Mouse (Mus musculus): Measurements from ENCODE around the gene Thap4. TPM values are rescaled to one million over a fixed set of nuclear protein-coding genes. Genes with fewer than 3 reads are reported as not detected.

Thap4 gene
- total RNA-seq, 1 experiment from 2014 or later = 6.8 TPM

GRCm38 (mm10) chr1:93751290-93751689 lies 3.4 kb downstream of the Thap4 start, which contains the start of gene Atg4b:
TSS of gene Atg4b (plus strand) at chr1:93751500.
- ATAC-seq (replicated peaks; ENCODE audit: insufficient number of reproducible peaks, low FRiP score, low TSS enrichment, poor library complexity, severe bottlenecking) = no peak

GRCm38 (mm10) chr1:93748539-93748938 lies 6.1 kb downstream of the Thap4 start:
- ATAC-seq (replicated peaks; ENCODE audit: insufficient number of reproducible peaks, low FRiP score, low TSS enrichment, poor library complexity, severe bottlenecking) = no peak

- 0 out of 2 replicates have a peak, but pooled peaks have one; percentile 14 for ATAC-seq (replicated peaks; ENCODE audit: insufficient number of reproducible peaks, low FRiP score, low TSS enrichment, poor library complexity, severe bottlenecking)
These were observed 8.5 kb downstream of the Thap4 start for GRCm38 (mm10) chr1:93746179-93746578.

- ATAC-seq (replicated peaks; ENCODE audit: insufficient number of reproducible peaks, low FRiP score, low TSS enrichment, poor library complexity, severe bottlenecking) = no peak
These were observed 11.8 kb downstream of the Thap4 start for GRCm38 (mm10) chr1:93742910-93743309.

GRCm38 (mm10) chr1:93741987-93742386 lies 12.7 kb downstream of the Thap4 start:
- ATAC-seq (replicated peaks; ENCODE audit: insufficient number of reproducible peaks, low FRiP score, low TSS enrichment, poor library complexity, severe bottlenecking) = no peak

GRCm38 (mm10) chr1:93740671-93741070 lies 14.0 kb downstream of the Thap4 start:
- no peak for ATAC-seq (replicated peaks; ENCODE audit: insufficient number of reproducible peaks, low FRiP score, low TSS enrichment, poor library complexity, severe bottlenecking)

- no peak for ATAC-seq (replicated peaks; ENCODE audit: insufficient number of reproducible peaks, low FRiP score, low TSS enrichment, poor library complexity, severe bottlenecking)
These were observed 17.0 kb downstream of the Thap4 start for GRCm38 (mm10) chr1:93737711-93738110.

- no peak for ATAC-seq (replicated peaks; ENCODE audit: insufficient number of reproducible peaks, low FRiP score, low TSS enrichment, poor library complexity, severe bottlenecking)
These were observed 18.8 kb downstream of the Thap4 start for GRCm38 (mm10) chr1:93735859-93736258.

GRCm38 (mm10) chr1:93731880-93732281 lies 22.8 kb downstream of the Thap4 start:
- ATAC-seq (replicated peaks; ENCODE audit: insufficient number of reproducible peaks, low FRiP score, low TSS enrichment, poor library complexity, severe bottlenecking) = no peak

GRCm38 (mm10) chr1:93731103-93731502 lies 23.6 kb downstream of the Thap4 start:
- ATAC-seq (replicated peaks; ENCODE audit: insufficient number of reproducible peaks, low FRiP score, low TSS enrichment, poor library complexity, severe bottlenecking) = no peak

GRCm38 (mm10) chr1:93726974-93727373 lies 27.7 kb downstream of the Thap4 start:
- ATAC-seq (replicated peaks; ENCODE audit: insufficient number of reproducible peaks, low FRiP score, low TSS enrichment, poor library complexity, severe bottlenecking) = peak; percentile 56

GRCm38 (mm10) chr1:93726116-93726515 lies 28.5 kb downstream of the Thap4 start:
- ATAC-seq (replicated peaks; ENCODE audit: insufficient number of reproducible peaks, low FRiP score, low TSS enrichment, poor library complexity, severe bottlenecking) = no peak

- no peak for ATAC-seq (replicated peaks; ENCODE audit: insufficient number of reproducible peaks, low FRiP score, low TSS enrichment, poor library complexity, severe bottlenecking)
These were observed 29.0 kb downstream of the Thap4 start for GRCm38 (mm10) chr1:93725665-93726064.

- no peak for ATAC-seq (replicated peaks; ENCODE audit: insufficient number of reproducible peaks, low FRiP score, low TSS enrichment, poor library complexity, severe bottlenecking)
These were observed 30.0 kb downstream of the Thap4 start for GRCm38 (mm10) chr1:93724623-93725022.

GRCm38 (mm10) chr1:93721557-93721956 lies 33.1 kb downstream of the Thap4 start:
- no peak for ATAC-seq (replicated peaks; ENCODE audit: insufficient number of reproducible peaks, low FRiP score, low TSS enrichment, poor library complexity, severe bottlenecking)

GRCm38 (mm10) chr1:93716166-93716565 lies 38.5 kb downstream of the Thap4 start:
- ATAC-seq (replicated peaks; ENCODE audit: insufficient number of reproducible peaks, low FRiP score, low TSS enrichment, poor library complexity, severe bottlenecking) = no peak

GRCm38 (mm10) chr1:93705389-93705788 lies 49.3 kb downstream of the Thap4 start:
- ATAC-seq (replicated peaks; ENCODE audit: insufficient number of reproducible peaks, low FRiP score, low TSS enrichment, poor library complexity, severe bottlenecking) = no peak

GRCm38 (mm10) chr1:93704341-93704740 lies 50.3 kb downstream of the Thap4 start:
- ATAC-seq (replicated peaks; ENCODE audit: insufficient number of reproducible peaks, low FRiP score, low TSS enrichment, poor library complexity, severe bottlenecking) = no peak

GRCm38 (mm10) chr1:93703472-93704048 lies 51.1 kb downstream of the Thap4 start:
- ATAC-seq (replicated peaks; ENCODE audit: insufficient number of reproducible peaks, low FRiP score, low TSS enrichment, poor library complexity, severe bottlenecking) = no peak

- ATAC-seq (replicated peaks; ENCODE audit: insufficient number of reproducible peaks, low FRiP score, low TSS enrichment, poor library complexity, severe bottlenecking) = no peak
These were observed 52.6 kb downstream of the Thap4 start for GRCm38 (mm10) chr1:93702106-93702505.

GRCm38 (mm10) chr1:93699159-93699558 lies 55.5 kb downstream of the Thap4 start:
- no peak for ATAC-seq (replicated peaks; ENCODE audit: insufficient number of reproducible peaks, low FRiP score, low TSS enrichment, poor library complexity, severe bottlenecking)
